Mouse (Mus musculus) testis, adult 2 months (tissue): ENCODE measurements around the gene Rad51b. TPM values are rescaled to one million over a fixed set of nuclear protein-coding genes. Genes with fewer than 3 reads are reported as not detected.

Experiments
- H3K27ac ChIP-seq: fragments of 200-500 bp; 2 replicates; pipeline ENCODE4 v1.5.1; 2012; ENCODE audit warnings: low read depth, low read length; ENCODE audit not compliant: control insufficient read depth, insufficient read depth
- H3K27me3 ChIP-seq: fragments of 200-500 bp; 2 replicates; pipeline ENCODE4 v1.6.1; 2012; ENCODE audit warnings: mild to moderate bottlenecking, low read length, moderate library complexity; ENCODE audit not compliant: control insufficient read depth, insufficient read depth
- H3K36me3 ChIP-seq: fragments of 200-500 bp; 2 replicates; pipeline ENCODE4 v1.6.1; 2012; ENCODE audit warnings: mild to moderate bottlenecking, low read length; ENCODE audit not compliant: control insufficient read depth, insufficient read depth
- H3K4me1 ChIP-seq: fragments of 200-500 bp; 2 replicates; pipeline ENCODE4 v1.6.1; 2012; ENCODE audit warnings: low read length; ENCODE audit not compliant: control insufficient read depth, insufficient read depth
- H3K4me3 ChIP-seq: fragments of 200-500 bp; 2 replicates; pipeline ENCODE4 v1.5.1; 2012; ENCODE audit warnings: low read depth, mild to moderate bottlenecking, low read length, moderate library complexity, mixed read lengths; ENCODE audit not compliant: control insufficient read depth
- CTCF ChIP-seq: fragments of 200-500 bp; IDR thresholded peaks from 2 replicates; pipeline ENCODE4 v1.5.1; 2012; ENCODE audit warnings: low read depth, mild to moderate bottlenecking, inconsistent platforms, low read length, moderate library complexity; ENCODE audit not compliant: control insufficient read depth, insufficient read depth, insufficient replicate concordance
- POLR2A ChIP-seq: fragments of 200-500 bp; IDR thresholded peaks from 2 replicates; pipeline ENCODE4 v1.6.1; 2012; ENCODE audit warnings: low read depth, mild to moderate bottlenecking, inconsistent platforms, low read length, moderate library complexity; ENCODE audit not compliant: control insufficient read depth
- polyA plus RNA-seq: library from polyadenylated mRNA; depleted of rRNA; stranded (reverse); fragments of >200 nt; gene quantifications from 2 replicates; pipeline ENCODE4 v1.2.3, GENCODE M21; 2012

The Rad51b gene
- polyA plus RNA-seq, 1 experiment, result 2.7 TPM

DNA sequence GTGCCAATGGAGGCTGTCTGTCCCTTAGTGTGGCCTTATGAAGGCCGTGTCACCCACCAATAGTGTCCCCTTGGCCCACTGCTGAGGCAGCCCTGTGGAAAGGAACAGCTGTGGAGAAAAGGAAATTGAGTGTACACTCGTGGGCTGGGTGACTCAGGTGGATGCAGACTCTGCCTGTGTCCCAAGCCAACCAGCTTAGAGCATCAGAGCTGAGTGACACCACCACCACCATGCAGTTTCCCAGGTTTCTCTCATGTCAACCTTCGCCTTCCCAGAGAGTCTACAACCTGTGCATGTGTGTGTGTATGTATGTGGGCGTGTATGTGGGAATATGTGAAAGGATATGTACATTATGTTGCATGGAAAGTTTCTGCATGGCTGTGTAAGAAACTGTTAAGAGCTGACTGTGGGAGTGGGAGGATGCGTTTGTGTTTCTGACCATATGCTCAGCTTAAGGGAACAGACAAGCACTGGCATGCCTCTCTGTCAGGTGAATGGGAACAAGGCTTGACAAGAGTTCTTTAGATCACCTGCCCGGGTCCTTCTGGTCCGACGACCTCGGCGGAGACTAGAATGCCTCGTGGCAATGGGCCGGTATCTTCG, 17.5 kb upstream of the Rad51b start:
- no peak for TF ChIP-seq POLR2A
- TF ChIP-seq CTCF, result no peak
- Histone ChIP-seq H3K27ac (no peak overlapping the region), H3K4me1 (no peaks in the 10 kb centered on the region), H3K4me3 (no peak overlapping the region), H3K27me3 (no peaks in the 10 kb centered on the region), H3K36me3 (peaks cover 3% of the 10 kb centered on the region; the same call in 1 of the 2 replicates)

DNA sequence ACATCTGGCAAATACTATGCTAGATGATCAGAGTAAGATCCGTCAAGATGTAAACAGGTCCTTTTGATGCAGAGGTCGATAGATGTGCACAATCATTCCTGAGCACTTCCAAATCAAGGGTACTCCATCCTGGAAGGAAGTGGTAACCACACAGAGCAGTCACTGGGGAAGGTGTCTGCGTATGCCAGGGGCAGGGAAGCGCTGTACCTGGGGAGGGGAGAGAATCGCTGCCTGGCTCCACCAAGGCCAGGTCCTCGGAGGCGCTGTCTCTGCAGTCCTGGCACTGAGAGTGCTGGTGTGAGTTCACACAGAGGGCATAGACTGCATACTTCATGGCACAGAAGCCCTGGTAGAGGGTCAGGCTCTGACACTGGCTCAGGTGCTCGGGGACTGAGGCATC, 14.5 kb upstream of the Rad51b start:
- Histone ChIP-seq H3K36me3 (peaks cover 3% of the 10 kb centered on the region; the same call in 1 of the 2 replicates), H3K4me3 (no peak overlapping the region), H3K4me1 (no peaks in the 10 kb centered on the region), H3K27ac (no peak overlapping the region), H3K27me3 (no peaks in the 10 kb centered on the region)
- TF ChIP-seq CTCF, result no peak
- TF ChIP-seq POLR2A, result no peak

DNA sequence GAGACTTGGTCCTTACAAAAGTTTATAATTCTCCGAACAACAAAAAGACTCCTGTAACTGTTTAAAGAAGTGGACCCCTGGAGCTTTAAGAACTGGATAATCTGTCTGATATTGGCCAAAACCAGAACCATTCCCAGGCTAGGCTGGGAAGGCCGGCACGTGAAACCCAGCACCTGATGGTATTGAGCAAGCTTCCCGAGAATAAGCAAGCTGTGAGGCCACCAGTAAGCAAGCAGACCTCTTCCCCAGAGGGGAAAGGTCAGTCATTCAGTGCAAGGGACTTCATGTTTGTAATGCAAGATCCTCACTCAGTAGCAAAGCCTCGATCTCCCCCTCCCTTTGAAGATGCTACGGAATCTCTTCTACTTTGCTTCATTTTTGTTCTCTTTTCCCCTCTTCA, 4.2 kb upstream of the Rad51b start:
- Histone ChIP-seq H3K36me3 (no peaks in the 10 kb centered on the region), H3K4me3 (no peak overlapping the region), H3K4me1 (peaks cover 5% of the 10 kb centered on the region), H3K27ac (no peak overlapping the region), H3K27me3 (no peaks in the 10 kb centered on the region)
- TF ChIP-seq CTCF (no peak), POLR2A (no peak)

DNA sequence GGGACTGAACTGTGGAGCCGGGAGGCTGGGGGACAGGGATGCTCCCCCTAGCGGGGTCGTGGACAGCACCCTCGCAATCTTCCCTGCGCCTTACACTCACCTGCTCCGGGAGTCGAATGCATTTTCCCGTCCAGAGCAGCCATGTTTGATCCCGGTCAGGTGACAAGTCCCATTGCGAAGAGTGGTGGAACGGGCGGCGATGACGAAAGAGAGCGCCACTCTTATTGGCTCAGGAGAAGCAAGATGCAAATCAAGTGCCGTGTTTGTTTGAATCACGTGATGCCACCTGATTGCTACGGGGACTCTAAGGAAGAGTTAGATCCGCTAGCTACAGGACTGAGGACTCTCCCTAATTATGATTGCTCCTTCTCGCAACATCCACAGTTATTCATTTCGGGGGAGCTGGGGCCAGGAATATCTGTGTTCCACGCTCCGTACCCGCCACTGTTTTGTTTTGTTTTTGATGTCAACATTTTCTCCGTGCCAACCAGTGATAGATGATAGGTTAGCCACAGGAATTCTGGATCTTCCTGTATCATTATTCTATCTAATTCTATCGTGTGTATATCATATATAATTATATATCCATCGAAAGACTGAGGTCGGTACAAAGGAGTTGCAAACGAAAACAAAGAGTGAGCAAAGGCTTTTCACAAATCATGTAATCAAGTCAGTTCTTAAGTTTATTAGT, 811 bp upstream of the Rad51b start, which contains the start of gene Zfyve26:
Gene Zfyve26 (minus strand): TSS at position 179 of the 691 bp plus-strand sequence.
- Histone ChIP-seq H3K4me1 (peaks cover 5% of the 10 kb centered on the region), H3K27ac (peak within 1 kb of the TSS; percentile 67), H3K36me3 (no peaks in the 10 kb centered on the region), H3K4me3 (peak within 1 kb of the TSS; percentile 94), H3K27me3 (no peaks in the 10 kb centered on the region)
- peak; percentile 73 for TF ChIP-seq POLR2A
- TF ChIP-seq CTCF, result no peak

DNA sequence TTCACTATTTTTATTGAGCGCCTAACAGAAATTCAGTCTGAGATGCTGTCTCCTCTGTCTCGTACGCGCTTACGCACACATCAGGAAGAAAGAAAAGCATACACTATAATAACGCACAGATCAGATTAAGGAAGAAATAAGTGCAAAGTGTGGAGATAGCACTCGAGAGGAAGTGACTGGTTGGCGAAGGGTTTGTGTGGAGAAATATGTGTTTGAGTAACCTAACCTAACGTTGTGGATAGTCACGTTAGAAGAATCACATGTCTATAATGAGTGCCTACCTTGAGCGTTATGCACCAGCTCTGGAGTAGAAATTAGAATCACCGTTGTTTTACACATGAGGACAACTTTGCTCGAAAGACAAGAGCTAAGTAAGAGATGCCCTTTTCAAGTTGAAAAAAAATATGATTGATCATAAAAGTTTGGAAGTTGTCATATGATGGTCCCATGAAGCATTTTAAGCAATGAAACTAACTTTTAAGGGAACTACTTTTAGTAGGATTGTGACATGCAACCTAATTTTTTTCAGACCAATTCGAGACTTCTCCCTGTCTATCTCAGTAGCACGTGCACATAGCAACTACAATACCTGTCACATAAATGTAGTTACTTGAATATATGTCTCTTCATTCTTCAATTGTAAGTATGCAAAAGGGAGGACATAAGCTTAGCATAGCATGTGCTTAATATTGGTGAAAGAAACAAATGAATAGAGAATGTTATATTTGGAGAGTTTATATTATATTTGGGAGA, 978 bp downstream of the Rad51b start:
- H3K27me3 ChIP-seq, result no peaks in the 10 kb centered on the region
- H3K27ac ChIP-seq, result no peak overlapping the region
- TF ChIP-seq POLR2A, result no peak
- no peak for TF ChIP-seq CTCF
- H3K4me1 ChIP-seq, result peaks cover 5% of the 10 kb centered on the region
- H3K36me3 ChIP-seq, result no peaks in the 10 kb centered on the region
- H3K4me3 ChIP-seq, result peak overlapping the region; percentile 94; the same call in 1 of the 2 replicates

DNA sequence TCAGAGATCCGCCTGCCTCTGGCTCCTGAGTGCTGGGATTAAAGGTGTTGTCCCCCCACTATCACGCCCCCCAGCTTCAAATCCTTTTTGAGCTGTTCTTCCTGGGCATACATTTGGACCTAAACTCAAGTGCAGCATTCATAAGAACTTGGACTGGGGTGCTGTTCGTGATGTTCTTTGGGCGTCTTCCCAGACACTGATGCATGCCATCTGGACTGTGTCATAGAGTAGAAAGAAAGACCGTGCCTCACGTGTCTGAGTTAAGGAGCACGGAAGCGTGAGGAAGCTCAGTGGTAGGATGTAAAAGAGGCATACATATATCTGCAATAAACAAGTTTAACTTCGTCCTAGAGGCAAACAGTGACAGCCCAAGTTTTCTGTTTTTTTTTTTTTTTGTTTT, 4.7 kb downstream of the Rad51b start:
- Histone ChIP-seq H3K36me3 (no peaks in the 10 kb centered on the region), H3K27ac (no peak overlapping the region), H3K4me1 (peaks cover 3% of the 10 kb centered on the region; the same call in 1 of the 2 replicates), H3K4me3 (no peak overlapping the region), H3K27me3 (no peaks in the 10 kb centered on the region)
- TF ChIP-seq CTCF (no peak), POLR2A (no peak)

DNA sequence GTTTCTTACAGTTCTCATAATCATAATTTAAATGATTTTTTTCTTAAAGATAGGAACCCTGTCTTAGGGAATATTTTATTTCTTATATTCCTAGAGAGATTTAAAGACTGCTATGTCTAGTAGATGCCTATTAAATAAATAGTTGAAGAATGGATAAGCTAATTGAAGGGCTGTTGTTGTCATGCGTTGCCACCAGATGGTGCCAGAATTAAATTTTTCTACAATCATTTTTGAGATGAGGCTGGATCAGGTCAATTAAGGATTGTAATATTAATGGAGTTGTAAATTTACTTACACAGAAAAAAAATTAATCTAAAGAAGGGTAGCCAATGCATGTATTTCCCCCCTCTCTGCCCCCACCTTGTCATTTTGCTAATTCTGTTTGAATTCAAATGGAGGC, 8.0 kb downstream of the Rad51b start:
- H3K27me3 ChIP-seq, result no peaks in the 10 kb centered on the region
- H3K36me3 ChIP-seq, result no peaks in the 10 kb centered on the region
- TF ChIP-seq CTCF, result no peak
- TF ChIP-seq POLR2A, result no peak
- H3K4me3 ChIP-seq, result no peak overlapping the region
- H3K27ac ChIP-seq, result no peak overlapping the region
- no peaks in the 10 kb centered on the region for H3K4me1 ChIP-seq
